Mouse (Mus musculus) R1 (cell line): ENCODE data around the gene Nptn.

ENCODE experiments used
- DNase-seq: peaks from one replicate; pipeline ENCODE4 v3.0.0-alpha.2; 2018; ENCODE audit warnings: low read depth, low spot score

Gene Nptn

GRCm38 (mm10) chr9:58690701-58691100 lies 108.7 kb downstream of the Nptn start:
- DNase-seq = no peak

- DNase-seq = no peak
These were observed 109.4 kb downstream of the Nptn start for GRCm38 (mm10) chr9:58691471-58691870.

GRCm38 (mm10) chr9:58698486-58698885 lies 116.4 kb downstream of the Nptn start:
- DNase-seq = no peak

GRCm38 (mm10) chr9:58701751-58702150 lies 119.7 kb downstream of the Nptn start:
- no peak for DNase-seq

GRCm38 (mm10) chr9:58703766-58704165 lies 121.7 kb downstream of the Nptn start:
- DNase-seq = no peak

- no peak for DNase-seq
These were observed 124.0 kb downstream of the Nptn start for GRCm38 (mm10) chr9:58706024-58706423.
